Mouse (Mus musculus): ENCODE results near the gene Ddah1. TPM values are rescaled to one million over a fixed set of nuclear protein-coding genes. Genes with fewer than 3 reads are reported as not detected.

Ddah1 gene
- polyA plus RNA-seq, 1 experiment from 2014 or later, result 20.2 TPM

GRCm38 (mm10) chr3:145916374-145916773 is 157.9 kb downstream of the Ddah1 start:
- TF ChIP-seq CTCF (IDR thresholded peaks at IDR 0.05; ENCODE audit: low read depth) (no peak), EP300 (optimal IDR thresholded peaks at IDR 0.05) (no peak)
- Histone ChIP-seq H3K4me2 (replicated peaks; ENCODE audit: low read depth) (no peak overlapping the region), H3K9ac (ENCODE audit: low read length) (no peak overlapping the region), H3K4me3 (ENCODE audit: low read depth, low read length) (no peak overlapping the region), H3K27me3 (ENCODE audit: control insufficient read depth, insufficient read depth, low read length) (no peaks in the 10 kb centered on the region), H3K36me3 (ENCODE audit: control insufficient read depth, insufficient read depth, low read length) (no peaks in the 10 kb centered on the region), H3K9me3 (ENCODE audit: control insufficient read depth, low read length) (no peaks in the 10 kb centered on the region), H3K27ac (replicated peaks) (no peak overlapping the region), H3K4me1 (replicated peaks; ENCODE audit: control insufficient read depth, insufficient read depth) (no peaks in the 10 kb centered on the region)
- ATAC-seq (ENCODE audit: low FRiP score, low TSS enrichment), result no peak
- 81% methylated on average over 5 of the region's 5 CpGs for WGBS
- no peak for DNase-seq (ENCODE audit: low spot score)

- Histone ChIP-seq H3K4me2 (replicated peaks; ENCODE audit: low read depth) (no peak overlapping the region), H3K9me3 (ENCODE audit: control insufficient read depth, low read length) (no peaks in the 10 kb centered on the region), H3K4me1 (replicated peaks; ENCODE audit: control insufficient read depth, insufficient read depth) (no peaks in the 10 kb centered on the region), H3K36me3 (ENCODE audit: control insufficient read depth, insufficient read depth, low read length) (no peaks in the 10 kb centered on the region), H3K9ac (ENCODE audit: low read length) (no peak overlapping the region), H3K27ac (replicated peaks) (0 out of 2 replicates have a peak overlapping the region, but pooled peaks have one; percentile 49), H3K4me3 (ENCODE audit: low read depth, low read length) (no peak overlapping the region), H3K27me3 (ENCODE audit: control insufficient read depth, insufficient read depth, low read length) (no peaks in the 10 kb centered on the region)
- ATAC-seq (ENCODE audit: low FRiP score, low TSS enrichment), result peak; percentile 49; the same call in 1 of the 2 replicates
- TF ChIP-seq CTCF (IDR thresholded peaks at IDR 0.05; ENCODE audit: low read depth) (no peak), EP300 (optimal IDR thresholded peaks at IDR 0.05) (no peak)
- no peak for DNase-seq (ENCODE audit: low spot score)
- WGBS, result 63% methylated on average over 4 of the region's 4 CpGs
Measured at GRCm38 (mm10) chr3:145916826-145917225, 158.4 kb downstream of the Ddah1 start.

GRCm38 (mm10) chr3:145922019-145922854 is 163.8 kb downstream of the Ddah1 start, which contains the start of gene Bcl10:
TSS of gene Bcl10 (plus strand) at chr3:145922804.
- ATAC-seq (ENCODE audit: low FRiP score, low TSS enrichment), result peak; percentile 2; the same call in 1 of the 2 replicates
- peak; percentile 48 for DNase-seq (ENCODE audit: low spot score)
- H3K4me3 ChIP-seq (ENCODE audit: low read depth, low read length), result peak within 1 kb of the TSS; percentile 26; the same call in 1 of the 2 replicates
- no peaks in the 10 kb centered on the region for H3K36me3 ChIP-seq (ENCODE audit: control insufficient read depth, insufficient read depth, low read length)
- H3K4me2 ChIP-seq (replicated peaks; ENCODE audit: low read depth), result peak within 1 kb of the TSS; percentile 45
- H3K9ac ChIP-seq (ENCODE audit: low read length), result no peak within 1 kb of the TSS; the same call in 1 of the 2 replicates
- TF ChIP-seq EP300 (optimal IDR thresholded peaks at IDR 0.05), result no peak
- TF ChIP-seq CTCF (IDR thresholded peaks at IDR 0.05; ENCODE audit: low read depth), result no peak
- WGBS, result 34% methylated on average over 11 of the region's 11 CpGs
- no peaks in the 10 kb centered on the region; the same call in 1 of the 2 replicates for H3K4me1 ChIP-seq (replicated peaks; ENCODE audit: control insufficient read depth, insufficient read depth)
- peak within 1 kb of the TSS; percentile 64; the same call in 1 of the 2 replicates for H3K27ac ChIP-seq (replicated peaks)
- no peaks in the 10 kb centered on the region for H3K9me3 ChIP-seq (ENCODE audit: control insufficient read depth, low read length)
- no peaks in the 10 kb centered on the region for H3K27me3 ChIP-seq (ENCODE audit: control insufficient read depth, insufficient read depth, low read length)

- H3K4me3 ChIP-seq (ENCODE audit: low read depth, low read length), result no peak overlapping the region
- H3K9ac ChIP-seq (ENCODE audit: low read length), result no peak overlapping the region
- H3K36me3 ChIP-seq (ENCODE audit: control insufficient read depth, insufficient read depth, low read length), result no peaks in the 10 kb centered on the region
- no peaks in the 10 kb centered on the region for H3K27me3 ChIP-seq (ENCODE audit: control insufficient read depth, insufficient read depth, low read length)
- H3K9me3 ChIP-seq (ENCODE audit: control insufficient read depth, low read length), result no peaks in the 10 kb centered on the region
- no peak for DNase-seq (ENCODE audit: low spot score)
- TF ChIP-seq CTCF (IDR thresholded peaks at IDR 0.05; ENCODE audit: low read depth), result no peak
- no peak for TF ChIP-seq EP300 (optimal IDR thresholded peaks at IDR 0.05)
- H3K4me1 ChIP-seq (replicated peaks; ENCODE audit: control insufficient read depth, insufficient read depth), result no peaks in the 10 kb centered on the region; the same call in 1 of the 2 replicates
- H3K27ac ChIP-seq (replicated peaks), result no peak overlapping the region
- no peak overlapping the region for H3K4me2 ChIP-seq (replicated peaks; ENCODE audit: low read depth)
- 46% methylated on average over 3 of the region's 3 CpGs for WGBS
- ATAC-seq (ENCODE audit: low FRiP score, low TSS enrichment), result no peak
Measured at GRCm38 (mm10) chr3:145922971-145923370, 164.5 kb downstream of the Ddah1 start.

- DNase-seq (ENCODE audit: low spot score) (peak; percentile 100), ATAC-seq (ENCODE audit: low FRiP score, low TSS enrichment) (peak; percentile 99)
- no peaks in the 10 kb centered on the region; the same call in 1 of the 2 replicates for H3K4me1 ChIP-seq (replicated peaks; ENCODE audit: control insufficient read depth, insufficient read depth)
- WGBS, result under 1% methylated on average over 54 of the region's 58 CpGs
- no peaks in the 10 kb centered on the region for H3K9me3 ChIP-seq (ENCODE audit: control insufficient read depth, low read length)
- H3K27ac ChIP-seq (replicated peaks), result peak overlapping the region; percentile 98
- H3K9ac ChIP-seq (ENCODE audit: low read length), result peak overlapping the region; percentile 93
- peak overlapping the region; percentile 82 for H3K4me2 ChIP-seq (replicated peaks; ENCODE audit: low read depth)
- H3K36me3 ChIP-seq (ENCODE audit: control insufficient read depth, insufficient read depth, low read length), result no peaks in the 10 kb centered on the region
- H3K27me3 ChIP-seq (ENCODE audit: control insufficient read depth, insufficient read depth, low read length), result no peaks in the 10 kb centered on the region
- peak overlapping the region; percentile 89 for H3K4me3 ChIP-seq (ENCODE audit: low read depth, low read length)
- no peak for TF ChIP-seq EP300 (optimal IDR thresholded peaks at IDR 0.05)
- TF ChIP-seq CTCF (IDR thresholded peaks at IDR 0.05; ENCODE audit: low read depth), result no peak
Measured at GRCm38 (mm10) chr3:145923874-145924577, 165.6 kb downstream of the Ddah1 start.
